Mouse (Mus musculus): Measurements from ENCODE around the gene Rpl13a. TPM values are rescaled to one million over a fixed set of nuclear protein-coding genes. Genes with fewer than 3 reads are reported as not detected.

Rpl13a gene
- polyA plus RNA-seq, 1 experiment from 2014 or later: 722 TPM

DNA sequence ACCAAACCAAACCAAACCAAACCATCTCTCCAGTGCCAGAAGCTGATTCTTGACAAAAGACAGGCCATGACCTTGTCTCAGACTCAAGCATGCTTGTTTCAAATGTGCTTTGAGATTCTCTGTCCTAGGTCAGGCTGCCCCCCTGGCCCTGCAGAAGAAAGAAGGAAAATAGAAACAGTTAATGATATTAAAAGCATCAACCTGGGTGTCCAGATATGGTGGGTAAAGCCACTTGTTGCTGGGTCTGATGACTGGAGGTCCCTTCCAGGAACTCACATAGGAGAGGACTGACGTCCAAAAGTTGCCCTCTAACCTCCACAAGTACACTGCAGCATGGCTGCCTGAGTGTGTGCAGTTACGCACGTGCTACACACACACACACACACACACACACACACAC lies 32.3 kb upstream of the Rpl13a start:
- 83% methylated on average over 3 of the region's 3 CpGs for WGBS
- no peaks in the 10 kb centered on the region; the same call in 1 of the 2 replicates for H3K36me3 ChIP-seq (ENCODE audit: control insufficient read depth, insufficient read depth)
- H3K27ac ChIP-seq (ENCODE audit: low read length): no peak overlapping the region
- peaks cover 20% of the 10 kb centered on the region for H3K27me3 ChIP-seq (replicated peaks; ENCODE audit: control insufficient read depth, insufficient read depth, low read length)
- no peaks in the 10 kb centered on the region for H3K9me3 ChIP-seq (ENCODE audit: control insufficient read depth, low read length)
- no peak overlapping the region for H3K9ac ChIP-seq (replicated peaks; ENCODE audit: low read depth, low read length)
- no peak overlapping the region for H3K4me3 ChIP-seq (replicated peaks; ENCODE audit: low read length)
- H3K4me2 ChIP-seq (ENCODE audit: low read length): no peak overlapping the region
- no peak for ATAC-seq
- peaks cover 24% of the 10 kb centered on the region for H3K4me1 ChIP-seq (replicated peaks; ENCODE audit: control insufficient read depth, insufficient read depth, low read length)

DNA sequence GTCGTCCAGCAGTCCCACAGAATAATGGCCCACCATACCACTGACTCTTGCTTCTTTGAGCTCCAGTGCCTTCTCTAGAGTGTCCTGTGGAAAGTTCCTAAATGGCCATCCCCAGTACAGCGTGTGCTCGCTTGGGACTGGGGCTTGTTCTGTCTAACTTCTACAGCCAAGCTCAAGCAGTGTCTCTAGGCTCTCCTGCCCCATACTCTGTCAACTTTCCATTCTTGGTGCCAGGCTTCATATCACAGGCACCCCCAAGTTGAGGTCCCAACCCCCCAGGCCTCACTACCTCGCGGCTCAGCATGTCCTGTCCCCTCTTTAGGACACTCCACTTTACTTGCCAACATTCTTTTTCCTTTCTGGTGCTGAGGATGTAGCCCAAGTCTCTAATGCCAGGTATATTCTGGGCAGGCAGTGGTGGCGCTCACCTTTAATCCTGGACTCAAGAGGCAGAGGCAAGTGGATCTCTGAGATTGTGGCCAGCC lies 31.8 kb upstream of the Rpl13a start:
- H3K4me1 ChIP-seq (replicated peaks; ENCODE audit: control insufficient read depth, insufficient read depth, low read length): peaks cover 24% of the 10 kb centered on the region
- H3K4me2 ChIP-seq (ENCODE audit: low read length): no peak overlapping the region
- H3K27me3 ChIP-seq (replicated peaks; ENCODE audit: control insufficient read depth, insufficient read depth, low read length): peaks cover 15% of the 10 kb centered on the region
- no peaks in the 10 kb centered on the region for H3K9me3 ChIP-seq (ENCODE audit: control insufficient read depth, low read length)
- 96% methylated on average over 6 of the region's 6 CpGs for WGBS
- H3K9ac ChIP-seq (replicated peaks; ENCODE audit: low read depth, low read length): no peak overlapping the region
- no peaks in the 10 kb centered on the region; the same call in 1 of the 2 replicates for H3K36me3 ChIP-seq (ENCODE audit: control insufficient read depth, insufficient read depth)
- H3K4me3 ChIP-seq (replicated peaks; ENCODE audit: low read length): no peak overlapping the region
- ATAC-seq: no peak
- no peak overlapping the region for H3K27ac ChIP-seq (ENCODE audit: low read length)

DNA sequence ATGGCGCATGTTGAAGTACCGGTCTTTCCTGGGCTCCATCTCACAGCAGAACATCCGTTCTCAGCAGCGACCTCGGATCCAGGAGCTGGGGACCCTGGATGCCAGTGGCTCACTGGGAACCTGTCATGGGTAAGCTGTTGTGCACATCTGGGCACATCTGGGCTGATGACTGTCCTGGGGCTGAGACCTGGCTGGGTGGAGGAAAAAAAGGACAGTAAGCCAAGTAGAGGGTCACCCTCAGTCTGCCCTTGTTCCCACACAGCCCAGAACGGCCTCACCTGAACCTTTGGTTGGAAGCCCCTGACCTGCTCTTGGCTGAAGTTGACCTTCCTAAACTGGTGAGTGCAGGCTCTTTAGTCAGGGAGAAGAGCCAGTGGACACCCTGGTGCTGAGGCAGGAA lies 30.4 kb upstream of the Rpl13a start:
- Histone ChIP-seq H3K4me1 (replicated peaks; ENCODE audit: control insufficient read depth, insufficient read depth, low read length) (peaks cover 20% of the 10 kb centered on the region), H3K27ac (ENCODE audit: low read length) (no peak overlapping the region), H3K9me3 (ENCODE audit: control insufficient read depth, low read length) (no peaks in the 10 kb centered on the region), H3K27me3 (replicated peaks; ENCODE audit: control insufficient read depth, insufficient read depth, low read length) (peaks cover 3% of the 10 kb centered on the region; the same call in 1 of the 2 replicates), H3K4me3 (replicated peaks; ENCODE audit: low read length) (no peak overlapping the region), H3K4me2 (ENCODE audit: low read length) (no peak overlapping the region), H3K9ac (replicated peaks; ENCODE audit: low read depth, low read length) (no peak overlapping the region), H3K36me3 (ENCODE audit: control insufficient read depth, insufficient read depth) (no peaks in the 10 kb centered on the region; the same call in 1 of the 2 replicates)
- no peak for ATAC-seq
- WGBS: 97% methylated on average over 6 of the region's 6 CpGs

DNA sequence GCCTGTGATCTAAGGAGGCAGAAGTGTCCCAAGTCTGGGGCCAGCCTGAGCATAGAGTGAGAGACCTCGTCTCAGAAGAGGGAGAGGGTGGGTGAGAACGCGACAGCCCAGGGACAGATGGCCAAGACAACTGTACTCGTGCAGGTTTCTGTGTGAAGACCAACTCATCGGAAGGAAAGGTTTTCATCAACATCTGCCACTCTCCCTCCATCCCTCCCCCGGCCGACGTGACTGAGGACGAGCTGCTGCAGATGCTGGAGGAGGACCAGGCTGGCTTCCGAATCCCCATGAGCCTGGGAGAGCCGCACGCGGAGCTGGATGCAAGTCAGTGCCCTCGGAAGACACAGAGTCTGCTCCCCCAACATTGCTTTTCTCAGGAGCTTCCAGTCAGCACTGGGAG lies 28.9 kb upstream of the Rpl13a start:
- Histone ChIP-seq H3K4me3 (replicated peaks; ENCODE audit: low read length) (no peak overlapping the region), H3K27me3 (replicated peaks; ENCODE audit: control insufficient read depth, insufficient read depth, low read length) (no peaks in the 10 kb centered on the region), H3K27ac (ENCODE audit: low read length) (no peak overlapping the region), H3K9me3 (ENCODE audit: control insufficient read depth, low read length) (no peaks in the 10 kb centered on the region), H3K9ac (replicated peaks; ENCODE audit: low read depth, low read length) (no peak overlapping the region), H3K36me3 (ENCODE audit: control insufficient read depth, insufficient read depth) (no peaks in the 10 kb centered on the region; the same call in 1 of the 2 replicates), H3K4me2 (ENCODE audit: low read length) (no peak overlapping the region), H3K4me1 (replicated peaks; ENCODE audit: control insufficient read depth, insufficient read depth, low read length) (peaks cover 20% of the 10 kb centered on the region)
- 75% methylated on average over 14 of the region's 14 CpGs for WGBS
- ATAC-seq: no peak

DNA sequence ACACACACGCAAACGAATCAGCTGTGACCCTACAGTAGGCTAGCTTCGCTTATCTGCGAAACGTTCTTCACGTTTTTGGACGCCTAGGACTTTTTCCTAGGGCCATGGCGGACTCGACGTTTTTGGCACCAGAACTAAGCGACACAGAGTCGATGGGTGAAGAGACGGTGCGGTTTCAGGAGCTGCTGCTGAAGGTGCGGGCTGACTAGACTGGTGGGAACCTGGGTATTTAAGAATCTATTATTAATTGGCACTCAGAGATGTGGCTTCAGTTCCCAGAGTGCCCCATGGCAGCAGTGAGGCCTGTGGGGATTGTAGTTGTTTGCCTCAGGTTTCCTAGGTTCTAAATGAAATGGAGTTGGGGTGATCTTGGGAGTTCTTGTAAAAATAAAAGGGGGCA lies 27.6 kb upstream of the Rpl13a start:
- no peak for ATAC-seq
- H3K4me2 ChIP-seq (ENCODE audit: low read length): no peak overlapping the region

DNA sequence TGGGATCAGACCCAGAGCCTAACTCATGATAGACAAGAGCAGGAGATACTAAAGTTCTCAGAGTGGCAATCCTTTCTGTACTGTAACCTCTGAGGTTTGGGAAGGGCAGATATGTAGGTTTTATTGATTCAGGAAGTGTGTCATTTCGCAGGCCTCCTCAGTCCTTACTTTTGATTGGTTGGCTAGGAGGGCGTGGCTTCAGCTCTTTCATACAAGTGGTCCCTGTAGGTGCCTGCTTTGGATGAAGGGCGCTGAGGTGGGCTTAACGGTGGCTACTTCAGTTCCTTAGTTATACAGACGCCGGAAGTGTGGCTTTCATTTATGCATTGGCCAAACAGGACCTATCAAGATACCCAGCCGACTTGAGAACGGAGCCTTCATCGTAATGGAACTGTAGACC lies 27.0 kb upstream of the Rpl13a start:
- ATAC-seq: no peak
- H3K9ac ChIP-seq (replicated peaks; ENCODE audit: low read depth, low read length): no peak overlapping the region
- H3K4me1 ChIP-seq (replicated peaks; ENCODE audit: control insufficient read depth, insufficient read depth, low read length): peaks cover 23% of the 10 kb centered on the region
- H3K4me3 ChIP-seq (replicated peaks; ENCODE audit: low read length): no peak overlapping the region
- H3K36me3 ChIP-seq (ENCODE audit: control insufficient read depth, insufficient read depth): no peaks in the 10 kb centered on the region; the same call in 1 of the 2 replicates
- WGBS: 84% methylated on average over 9 of the region's 9 CpGs
- no peaks in the 10 kb centered on the region for H3K9me3 ChIP-seq (ENCODE audit: control insufficient read depth, low read length)
- H3K27me3 ChIP-seq (replicated peaks; ENCODE audit: control insufficient read depth, insufficient read depth, low read length): no peaks in the 10 kb centered on the region
- no peak overlapping the region for H3K27ac ChIP-seq (ENCODE audit: low read length)
- H3K4me2 ChIP-seq (ENCODE audit: low read length): no peak overlapping the region; the same call in 1 of the 2 replicates

More for the DNA sequence above, 27.6 kb upstream of the Rpl13a start:
- Histone ChIP-seq H3K27me3 (replicated peaks; ENCODE audit: control insufficient read depth, insufficient read depth, low read length) (no peaks in the 10 kb centered on the region), H3K27ac (ENCODE audit: low read length) (no peak overlapping the region), H3K4me3 (replicated peaks; ENCODE audit: low read length) (no peak overlapping the region), H3K9ac (replicated peaks; ENCODE audit: low read depth, low read length) (no peak overlapping the region), H3K36me3 (ENCODE audit: control insufficient read depth, insufficient read depth) (no peaks in the 10 kb centered on the region; the same call in 1 of the 2 replicates), H3K9me3 (ENCODE audit: control insufficient read depth, low read length) (no peaks in the 10 kb centered on the region), H3K4me1 (replicated peaks; ENCODE audit: control insufficient read depth, insufficient read depth, low read length) (peaks cover 19% of the 10 kb centered on the region)
- 94% methylated on average over 15 of the region's 15 CpGs for WGBS

DNA sequence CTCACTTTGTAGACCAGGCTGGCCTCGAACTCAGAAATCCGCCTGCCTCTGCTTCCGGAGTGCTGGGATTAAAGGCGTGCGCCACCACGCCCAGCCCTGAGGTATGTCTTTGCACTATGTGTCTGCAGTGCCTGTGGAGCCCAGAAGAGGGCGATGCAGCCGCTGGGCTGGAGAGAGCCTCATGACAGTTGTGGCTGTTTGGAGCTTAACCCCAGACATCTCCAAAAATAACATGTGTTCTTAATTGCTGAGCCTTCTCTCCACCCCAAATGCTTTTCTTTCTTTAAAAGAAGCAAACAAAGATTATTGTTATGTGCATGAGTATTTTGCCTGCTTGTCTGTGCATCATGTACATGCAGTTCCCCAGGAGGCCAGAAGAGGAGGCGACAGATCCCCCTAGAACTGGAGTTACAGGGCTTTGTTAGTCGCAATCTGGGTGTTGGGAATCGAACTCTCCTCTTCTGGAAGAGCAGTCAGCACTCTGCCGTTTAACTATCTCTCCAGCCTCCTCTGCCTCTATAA lies 26.5 kb upstream of the Rpl13a start:
- peak overlapping the region; percentile 97 for H3K27ac ChIP-seq (ENCODE audit: low read length)
- no peaks in the 10 kb centered on the region for H3K27me3 ChIP-seq (replicated peaks; ENCODE audit: control insufficient read depth, insufficient read depth, low read length)
- H3K4me2 ChIP-seq (ENCODE audit: low read length): peak overlapping the region; percentile 68
- H3K9ac ChIP-seq (replicated peaks; ENCODE audit: low read depth, low read length): peak overlapping the region; percentile 48; the same call in 1 of the 2 replicates
- H3K4me3 ChIP-seq (replicated peaks; ENCODE audit: low read length): peak overlapping the region; percentile 78
- 78% methylated on average over 12 of the region's 12 CpGs for WGBS
- H3K36me3 ChIP-seq (ENCODE audit: control insufficient read depth, insufficient read depth): no peaks in the 10 kb centered on the region; the same call in 1 of the 2 replicates
- no peaks in the 10 kb centered on the region for H3K9me3 ChIP-seq (ENCODE audit: control insufficient read depth, low read length)
- H3K4me1 ChIP-seq (replicated peaks; ENCODE audit: control insufficient read depth, insufficient read depth, low read length): peaks cover 23% of the 10 kb centered on the region
- no peak for ATAC-seq

DNA sequence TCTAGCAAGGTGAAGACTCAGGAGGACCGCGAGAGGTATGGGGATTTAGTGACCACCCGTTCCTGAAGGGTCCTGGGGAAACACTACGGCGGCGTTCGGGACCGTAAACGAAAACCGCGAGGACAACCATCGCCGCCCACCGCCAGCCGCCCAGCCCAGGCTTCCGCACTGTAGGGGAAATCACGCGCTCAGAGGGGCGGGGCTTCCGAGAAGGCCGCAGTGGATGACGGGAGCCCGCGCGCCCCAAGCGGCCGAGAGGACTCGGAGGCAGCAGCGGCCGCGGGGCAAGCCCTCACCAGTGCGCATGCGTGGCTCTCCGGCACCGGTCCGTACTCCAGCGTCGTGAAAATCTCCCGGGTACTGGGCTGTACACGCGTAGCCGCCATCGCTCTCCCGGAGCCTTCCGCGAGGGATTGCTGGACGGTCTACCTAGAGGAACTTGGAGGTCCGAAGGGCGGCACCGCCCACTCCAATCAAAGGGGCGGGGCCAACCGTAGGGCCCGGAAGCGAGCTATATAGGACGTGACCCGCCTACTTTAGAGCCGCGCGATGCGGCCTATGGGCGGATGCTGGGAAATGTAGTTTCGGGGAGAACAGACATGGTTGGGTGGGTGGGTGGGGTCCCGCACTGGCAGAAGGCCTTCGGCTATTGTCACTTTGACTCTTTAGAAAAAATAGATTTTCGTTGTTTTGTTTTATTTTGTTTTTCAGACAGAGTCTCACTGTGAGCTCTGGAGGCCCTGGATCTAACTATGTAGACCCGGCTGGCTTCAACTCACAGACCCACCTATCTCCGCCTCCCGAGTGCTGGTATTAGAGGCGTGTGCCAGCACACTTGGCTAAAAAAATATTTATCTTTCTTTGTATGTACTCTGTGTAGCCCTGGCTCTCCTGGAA lies 25.8 kb upstream of the Rpl13a start, which contains the start of the genes Pih1d1 and Aldh16a1:
Gene Pih1d1, plus strand, starts transcription at position 208 of the 897 bp plus-strand sequence.
Gene Aldh16a1, minus strand, starts transcription at position 489 of the 897 bp plus-strand sequence.
- H3K4me1 ChIP-seq (replicated peaks; ENCODE audit: control insufficient read depth, insufficient read depth, low read length): peaks cover 23% of the 10 kb centered on the region
- peak within 1 kb of the TSS; percentile 97 for H3K27ac ChIP-seq (ENCODE audit: low read length)
- H3K4me3 ChIP-seq (replicated peaks; ENCODE audit: low read length): peak within 1 kb of the TSS; percentile 78
- no peaks in the 10 kb centered on the region; the same call in 1 of the 2 replicates for H3K36me3 ChIP-seq (ENCODE audit: control insufficient read depth, insufficient read depth)
- no peaks in the 10 kb centered on the region for H3K9me3 ChIP-seq (ENCODE audit: control insufficient read depth, low read length)
- ATAC-seq: peak; percentile 97
- H3K27me3 ChIP-seq (replicated peaks; ENCODE audit: control insufficient read depth, insufficient read depth, low read length): no peaks in the 10 kb centered on the region
- H3K4me2 ChIP-seq (ENCODE audit: low read length): peak within 1 kb of the TSS; percentile 68
- 4% methylated on average over 69 of the region's 69 CpGs for WGBS
- H3K9ac ChIP-seq (replicated peaks; ENCODE audit: low read depth, low read length): peak within 1 kb of the TSS; percentile 67

DNA sequence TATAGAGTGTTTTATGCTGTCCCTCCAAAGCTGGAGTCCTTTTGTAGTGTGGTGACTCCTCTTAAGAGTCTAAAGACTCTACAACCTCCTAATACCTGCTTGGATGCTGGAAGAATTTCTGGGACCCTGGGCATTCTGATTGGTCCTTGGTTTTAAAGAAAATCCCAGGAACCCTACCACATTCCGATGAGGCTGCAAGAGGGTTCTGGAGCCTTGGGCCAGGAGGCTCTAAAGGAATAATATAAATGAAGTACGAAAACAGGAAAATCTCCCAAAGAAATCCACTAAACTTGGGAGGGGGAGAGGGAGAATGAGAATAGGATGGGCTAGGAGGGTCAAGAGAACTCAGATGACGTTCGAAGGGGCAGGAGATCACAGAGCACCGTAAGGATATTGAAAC lies 25.0 kb upstream of the Rpl13a start:
- no peak; the same call in 1 of the 2 replicates for ATAC-seq

More for the DNA sequence above, 25.0 kb upstream of the Rpl13a start:
- Histone ChIP-seq H3K9me3 (ENCODE audit: control insufficient read depth, low read length) (no peaks in the 10 kb centered on the region), H3K27ac (ENCODE audit: low read length) (peak overlapping the region; percentile 97), H3K4me1 (replicated peaks; ENCODE audit: control insufficient read depth, insufficient read depth, low read length) (peaks cover 23% of the 10 kb centered on the region), H3K9ac (replicated peaks; ENCODE audit: low read depth, low read length) (peak overlapping the region; percentile 67), H3K27me3 (replicated peaks; ENCODE audit: control insufficient read depth, insufficient read depth, low read length) (no peaks in the 10 kb centered on the region), H3K4me2 (ENCODE audit: low read length) (peak overlapping the region; percentile 68), H3K4me3 (replicated peaks; ENCODE audit: low read length) (peak overlapping the region; percentile 78), H3K36me3 (ENCODE audit: control insufficient read depth, insufficient read depth) (no peaks in the 10 kb centered on the region)
- WGBS: 4% methylated on average over 5 of the region's 5 CpGs

All from forebrain, embryonic 16.5 days (tissue).